Mouse (Mus musculus) erythroblast, embryonic 14.5 days (primary cell): ENCODE data around the gene 1700007K13Rik. TPM values are rescaled to one million over a fixed set of nuclear protein-coding genes. Genes with fewer than 3 reads are reported as not detected.
"Not testable (repeated sequence)": the region's sequence is repeated elsewhere in the genome, so short reads cannot be mapped to it uniquely, and the experiment has no call there.

ENCODE experiments used
- H3K27me3 ChIP-seq: 2 replicates; pipeline ENCODE4 v1.6.1; 2012; ENCODE audit warnings: inconsistent platforms; ENCODE audit not compliant: control insufficient read depth
- H3K36me3 ChIP-seq: 2 replicates; pipeline ENCODE4 v1.6.1; 2012; ENCODE audit warnings: mild to moderate bottlenecking, inconsistent platforms; ENCODE audit not compliant: control insufficient read depth
- H3K4me1 ChIP-seq: 2 replicates; pipeline ENCODE4 v1.6.1; 2012; ENCODE audit warnings: inconsistent platforms; ENCODE audit not compliant: control insufficient read depth
- H3K4me3 ChIP-seq: replicated peaks from 2 replicates; pipeline ENCODE3; 2012; ENCODE audit warnings: moderate library complexity, mild to moderate bottlenecking, inconsistent platforms
- H3K9me3 ChIP-seq: 2 replicates; pipeline ENCODE4 v1.6.1; 2012; ENCODE audit warnings: low read length, inconsistent platforms, mixed read lengths; ENCODE audit not compliant: control insufficient read depth
- GATA1 ChIP-seq: IDR thresholded peaks from 2 replicates; pipeline ENCODE4 v1.6.1; 2012; ENCODE audit warnings: low read length, inconsistent platforms, mixed read lengths
- TAL1 ChIP-seq: IDR thresholded peaks from 3 replicates; pipeline ENCODE4 v1.6.1; 2012; ENCODE audit warnings: low read length, inconsistent platforms, mixed read lengths
- polyA plus RNA-seq: library from polyadenylated mRNA; stranded (reverse); fragments of >175 nt; gene quantifications from 2 replicates; pipeline ENCODE4 v1.2.3, GENCODE M21; 2012

1700007K13Rik gene
- polyA plus RNA-seq, 1 experiment: not detected

GRCm38 (mm10) chr2:28498431-28498830 is 32.3 kb upstream of the 1700007K13Rik start:
- TF ChIP-seq GATA1 (no peak), TAL1 (no peak)
- no peaks in the 10 kb centered on the region for H3K4me1 ChIP-seq
- H3K9me3 ChIP-seq: no peaks in the 10 kb centered on the region
- no peaks in the 10 kb centered on the region for H3K36me3 ChIP-seq
- H3K27me3 ChIP-seq: no peaks in the 10 kb centered on the region; the same call in 1 of the 2 replicates
- H3K4me3 ChIP-seq: no peak overlapping the region

GRCm38 (mm10) chr2:28497561-28497960 is 31.4 kb upstream of the 1700007K13Rik start:
- no peak for TF ChIP-seq GATA1
- no peak for TF ChIP-seq TAL1
- no peaks in the 10 kb centered on the region; the same call in 1 of the 2 replicates for H3K27me3 ChIP-seq
- H3K4me3 ChIP-seq: no peak overlapping the region
- no peaks in the 10 kb centered on the region for H3K36me3 ChIP-seq
- no peaks in the 10 kb centered on the region for H3K9me3 ChIP-seq
- no peaks in the 10 kb centered on the region for H3K4me1 ChIP-seq

- no peak within 1 kb of the TSS for H3K4me3 ChIP-seq
- H3K27me3 ChIP-seq: no peaks in the 10 kb centered on the region
- no peaks in the 10 kb centered on the region for H3K4me1 ChIP-seq
- TF ChIP-seq GATA1 (no peak), TAL1 (no peak)
- H3K36me3 ChIP-seq: no peaks in the 10 kb centered on the region
- no peaks in the 10 kb centered on the region for H3K9me3 ChIP-seq
Observed at GRCm38 (mm10) chr2:28496671-28497070, 30.5 kb upstream of the 1700007K13Rik start, which contains the start of gene Gbgt1. Gene Gbgt1, plus strand, starts transcription at chr2:28496891.

GRCm38 (mm10) chr2:28495801-28496595 is 29.9 kb upstream of the 1700007K13Rik start:
- Histone ChIP-seq H3K9me3 (no peaks in the 10 kb centered on the region), H3K27me3 (no peaks in the 10 kb centered on the region), H3K36me3 (no peaks in the 10 kb centered on the region), H3K4me3 (no peak overlapping the region), H3K4me1 (no peaks in the 10 kb centered on the region)
- TF ChIP-seq GATA1: no peak
- no peak for TF ChIP-seq TAL1

GRCm38 (mm10) chr2:28495207-28495756 is 29.1 kb upstream of the 1700007K13Rik start:
- Histone ChIP-seq H3K27me3 (no peaks in the 10 kb centered on the region), H3K36me3 (no peaks in the 10 kb centered on the region), H3K9me3 (no peaks in the 10 kb centered on the region), H3K4me3 (no peak overlapping the region), H3K4me1 (no peaks in the 10 kb centered on the region)
- TF ChIP-seq GATA1 (no peak), TAL1 (no peak)

GRCm38 (mm10) chr2:28494521-28494920 is 28.4 kb upstream of the 1700007K13Rik start:
- H3K4me1 ChIP-seq: no peaks in the 10 kb centered on the region
- TF ChIP-seq TAL1: no peak
- no peak for TF ChIP-seq GATA1
- H3K4me3 ChIP-seq: no peak overlapping the region
- H3K36me3 ChIP-seq: no peaks in the 10 kb centered on the region
- H3K27me3 ChIP-seq: no peaks in the 10 kb centered on the region
- H3K9me3 ChIP-seq: no peaks in the 10 kb centered on the region

- Histone ChIP-seq H3K4me1 (no peaks in the 10 kb centered on the region), H3K9me3 (no peaks in the 10 kb centered on the region), H3K4me3 (no peak overlapping the region), H3K27me3 (no peaks in the 10 kb centered on the region), H3K36me3 (no peaks in the 10 kb centered on the region)
- TF ChIP-seq GATA1 (no peak), TAL1 (no peak)
Observed at GRCm38 (mm10) chr2:28483861-28484260, 17.7 kb upstream of the 1700007K13Rik start.

GRCm38 (mm10) chr2:28479208-28480204 is 13.4 kb upstream of the 1700007K13Rik start:
- no peaks in the 10 kb centered on the region for H3K4me1 ChIP-seq
- TF ChIP-seq TAL1 (no peak), GATA1 (no peak)
- no peaks in the 10 kb centered on the region for H3K27me3 ChIP-seq
- no peaks in the 10 kb centered on the region for H3K36me3 ChIP-seq
- no peak overlapping the region for H3K4me3 ChIP-seq
- H3K9me3 ChIP-seq: no peaks in the 10 kb centered on the region

- not testable (repeated sequence) for H3K9me3 ChIP-seq, H3K27me3 ChIP-seq, H3K4me1 ChIP-seq, H3K4me3 ChIP-seq, H3K36me3 ChIP-seq
Observed at GRCm38 (mm10) chr2:28477993-28478392, 11.9 kb upstream of the 1700007K13Rik start.

- not testable (repeated sequence) for H3K4me3 ChIP-seq, H3K9me3 ChIP-seq
- Histone ChIP-seq H3K27me3 (peaks cover 11% of the 10 kb centered on the region), H3K36me3 (peaks cover 33% of the 10 kb centered on the region), H3K4me1 (peaks cover 19% of the 10 kb centered on the region)
Observed at GRCm38 (mm10) chr2:28472011-28472410, 5.9 kb upstream of the 1700007K13Rik start.
